15 mouse cellular contexts compared by ENCODE assay signal in genomic region chr6:73054807-73055206, GRCm38 (mm10).
"Had no signal": no experiment of that assay in that cellular context is flagged by ENCODE, and none has a peak within 500 bp of the region (broad histone marks: within the 10 kb centered on the region; RNA-seq: fewer than 3 reads in every experiment).

No protein-coding gene starts in this region.

- H3K9ac ChIP-seq: limb, embryonic 12.5 days; liver, embryonic 13.5 days; liver, postnatal 0 days; lung, embryonic 15.5 days; midbrain, embryonic 13.5 days; neural tube, embryonic 15.5 days; stomach, embryonic 15.5 days had no signal

- H3K4me3 ChIP-seq: layer of hippocampus, adult 2 months; limb, embryonic 12.5 days; liver, embryonic 13.5 days; lung, embryonic 15.5 days; midbrain, embryonic 13.5 days; myocyte; neural tube, embryonic 15.5 days; stomach, embryonic 15.5 days had no signal

- H3K27ac ChIP-seq: layer of hippocampus, adult 2 months; limb, embryonic 12.5 days; liver, embryonic 13.5 days; lung, embryonic 15.5 days; midbrain, embryonic 13.5 days; neural tube, embryonic 15.5 days; stomach, embryonic 15.5 days had no signal

- H3K27me3 ChIP-seq: limb, embryonic 12.5 days; liver, embryonic 13.5 days; lung, embryonic 15.5 days; midbrain, embryonic 13.5 days; neural tube, embryonic 15.5 days; stomach, embryonic 15.5 days had no signal

- H3K4me1 ChIP-seq: limb, embryonic 12.5 days; liver, embryonic 13.5 days; lung, embryonic 15.5 days; midbrain, embryonic 13.5 days; neural tube, embryonic 15.5 days; stomach, embryonic 15.5 days had no signal

- ATAC-seq: liver, postnatal 0 days; midbrain, embryonic 13.5 days had no signal

- H3K4me2 ChIP-seq: limb, embryonic 12.5 days; liver, embryonic 13.5 days; lung, embryonic 15.5 days; midbrain, embryonic 13.5 days; neural tube, embryonic 15.5 days; stomach, embryonic 15.5 days had no signal

- DNase-seq: kidney, adult 11 months; kidney, postnatal 10 days; kidney, postnatal 4 days; liver; liver, embryonic 13.5 days; liver, postnatal 0 days; spleen, adult 18-20 months; thymus, postnatal 36 days had no signal

- H3K36me3 ChIP-seq: limb, embryonic 12.5 days; liver, embryonic 13.5 days; lung, embryonic 15.5 days; midbrain, embryonic 13.5 days; neural tube, embryonic 15.5 days; stomach, embryonic 15.5 days had no signal

- H3K9me3 ChIP-seq: lung, embryonic 15.5 days; neural tube, embryonic 15.5 days; stomach, embryonic 15.5 days had no signal
